Mouse (Mus musculus): ENCODE measurements around the gene Galnt10.

DNA sequence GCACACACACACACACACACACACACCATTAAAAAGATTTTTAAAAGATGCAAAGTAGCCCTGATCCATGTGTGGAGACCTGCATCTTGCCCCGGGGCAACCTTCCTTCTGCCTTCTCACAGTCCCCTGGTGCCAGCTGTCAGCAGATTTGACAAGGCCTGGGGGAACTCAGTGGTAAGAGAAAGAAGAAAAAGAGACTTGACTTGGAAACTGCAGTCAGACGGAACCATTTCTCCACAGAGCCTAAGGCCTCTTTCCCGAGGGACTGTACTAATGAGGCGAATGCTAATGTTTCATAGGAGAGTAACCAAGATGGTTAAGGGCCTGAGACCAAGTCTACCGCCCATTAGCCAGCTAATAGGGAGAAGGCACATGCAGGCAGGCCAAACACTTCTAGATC, 49.3 kb upstream of the Galnt10 start:
- TF ChIP-seq GATA1 (IDR thresholded peaks at IDR 0.05; ENCODE audit: borderline replicate concordance, low read length) (no peak), CTCF (IDR thresholded peaks at IDR 0.05; ENCODE audit: low read depth, low read length) (no peak), POLR2AphosphoS5 (IDR thresholded peaks at IDR 0.05; ENCODE audit: insufficient replicate concordance, low read depth, low read length) (no peak), TAL1 (conservative IDR thresholded peaks at IDR 0.05; ENCODE audit: low read depth, low read length) (no peak), GATA2 (IDR thresholded peaks at IDR 0.05; ENCODE audit: borderline replicate concordance, low read depth, low read length) (no peak)

Measured in G1E (cell line).